Mouse (Mus musculus) small intestine, adult 2 months (tissue): Measurements from ENCODE around the gene Tepp.

Experiments
- CTCF ChIP-seq: fragments of 200-500 bp; IDR thresholded peaks from 2 replicates; pipeline ENCODE4 v1.5.1; 2012; ENCODE audit warnings: low read depth, mild to moderate bottlenecking, control low read depth, inconsistent platforms, low read length, moderate library complexity, mixed read lengths; ENCODE audit not compliant: insufficient replicate concordance, insufficient read length; ENCODE audit errors: extremely low read depth
- POLR2A ChIP-seq: fragments of 200-500 bp; IDR thresholded peaks from 2 replicates; pipeline ENCODE4 v1.6.1; 2012; ENCODE audit warnings: low read depth, mild to moderate bottlenecking, control low read depth, inconsistent platforms, low read length, moderate library complexity

DNA sequence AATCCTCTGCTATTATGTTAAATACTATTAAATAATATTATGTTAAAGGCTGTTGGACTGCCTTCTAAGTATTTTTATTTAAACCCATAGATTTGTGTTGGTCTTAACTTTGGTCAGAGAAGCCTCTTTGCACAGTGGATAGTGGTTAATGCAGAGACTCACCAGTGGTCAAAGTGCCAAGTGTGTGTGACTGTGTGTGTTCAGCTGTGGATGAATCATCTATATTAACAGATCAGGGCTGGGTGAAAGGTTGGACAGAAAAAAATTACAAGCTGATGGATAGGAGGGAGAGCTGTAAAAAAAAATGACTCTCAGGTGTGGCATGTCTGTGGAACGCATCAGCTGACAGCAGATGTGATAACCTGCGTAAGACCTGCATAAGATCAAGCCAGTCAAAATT is 53.5 kb downstream of the Tepp start:
- no peak for TF ChIP-seq CTCF
- TF ChIP-seq POLR2A: no peak
